Mouse (Mus musculus) liver, postnatal 0 days (tissue): ENCODE results near the gene Morf4l1.

Source experiments
- CTCF ChIP-seq: sonication (generic); IDR thresholded peaks from 2 replicates; pipeline ENCODE4 v1.5.1; 2016; ENCODE audit warnings: antibody characterized with exemption, low read depth
- EP300 ChIP-seq: IDR thresholded peaks from 2 replicates; pipeline ENCODE4 v1.6.1; 2016; ENCODE audit warnings: antibody characterized with exemption, low read depth, mild to moderate bottlenecking

DNA sequence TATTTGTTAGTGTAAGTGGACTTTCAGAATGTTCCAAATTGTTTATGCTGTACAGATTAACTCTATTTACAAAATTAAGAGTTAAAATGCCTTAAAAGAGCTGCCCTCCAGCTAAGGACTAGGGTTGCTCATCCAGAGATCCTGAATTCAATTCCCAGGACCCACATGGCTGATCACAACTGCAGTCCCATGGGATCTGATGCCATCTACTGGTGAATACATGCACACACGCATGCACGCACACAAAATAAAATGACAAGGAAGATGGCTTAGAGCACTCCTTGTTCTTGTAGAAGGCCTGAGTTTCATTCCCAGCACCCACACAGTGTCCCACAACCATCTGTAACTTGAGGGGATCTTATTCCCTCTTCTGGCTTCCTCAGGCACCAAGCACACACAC is 13.8 kb downstream of the Morf4l1 start:
- TF ChIP-seq CTCF (peak; percentile 67), EP300 (no peak)
